ENCODE assay signal across 24 mouse cellular contexts in genomic region chr9:92641717-92642116, GRCm38 (mm10).
DNase-seq lines count a peak whose midpoint lies in the region; ATAC-seq and TF ChIP-seq lines count a peak whose summit lies in the region.
"Had no signal": no experiment of that assay in that cellular context is flagged by ENCODE, and none has a peak within 500 bp of the region (broad histone marks: within the 10 kb centered on the region; RNA-seq: fewer than 3 reads in every experiment).

No protein-coding gene starts in this region.

- H3K27me3 ChIP-seq in MEL (ENCODE audit: control insufficient read depth in 1 of 2, insufficient read depth in 2 of 2, low read length in 2 of 2) = no peaks in the 10 kb centered on the region
- H3K27me3 ChIP-seq: embryonic facial prominence, embryonic 12.5 days; forebrain, embryonic 12.5 days had no signal

- H3K9me3 ChIP-seq in MEL (replicated peaks; ENCODE audit: insufficient read depth, low read length) = no peaks in the 10 kb centered on the region
- H3K9me3 ChIP-seq: embryonic facial prominence, embryonic 12.5 days; forebrain, embryonic 12.5 days; G1E had no signal

- H3K4me1 ChIP-seq in MEL (ENCODE audit: control insufficient read depth in 1 of 2, insufficient read depth in 2 of 2, low read length in 2 of 2) = no peaks in the 10 kb centered on the region
- H3K4me1 ChIP-seq: embryonic facial prominence, embryonic 10.5 days; embryonic facial prominence, embryonic 12.5 days; forebrain, embryonic 12.5 days had no signal

- TF ChIP-seq EP300 in MEL (IDR thresholded peaks at IDR 0.05; ENCODE audit: low read depth in 1 of 2, low read length in 2 of 2) = no peak

- H3K27ac ChIP-seq in MEL (ENCODE audit: control insufficient read depth, low read depth, low read length) = no peak overlapping the region
- H3K27ac ChIP-seq: embryonic facial prominence, embryonic 10.5 days; embryonic facial prominence, embryonic 12.5 days; forebrain, embryonic 12.5 days had no signal

- no peak for TF ChIP-seq CTCF in MEL (IDR thresholded peaks at IDR 0.05 in 2 of 3, conservative IDR thresholded peaks at IDR 0.05 in 1 of 3; ENCODE audit: control insufficient read depth in 1 of 3, insufficient read depth in 1 of 3, low read depth in 2 of 3, low read length in 3 of 3, poor library complexity in 1 of 3, severe bottlenecking in 1 of 3)

- no peaks in the 10 kb centered on the region for H3K36me3 ChIP-seq in MEL (ENCODE audit: control insufficient read depth in 1 of 2, insufficient read depth in 2 of 2, low read length in 2 of 2)
- H3K36me3 ChIP-seq: embryonic facial prominence, embryonic 10.5 days; embryonic facial prominence, embryonic 12.5 days; forebrain, embryonic 12.5 days; G1E had no signal

- no peaks in the 10 kb centered on the region for H3K79me2 ChIP-seq in MEL (ENCODE audit: control insufficient read depth, insufficient read depth, low read length, poor library complexity)

- peak; percentile 43 for DNase-seq in heart, adult 11 months
- no peak for DNase-seq in heart, postnatal 14 days
- peak; percentile 17 for DNase-seq in MEL (ENCODE audit: low read depth, low spot score)
- no peak for DNase-seq in layer of hippocampus, adult 18-20 months (ENCODE audit: low spot score in 2 of 2)
- no peak for DNase-seq in yolk sac, embryonic 10.5 days (ENCODE audit: low spot score)
- DNase-seq in adrenal gland, postnatal 14 days = no peak
- DNase-seq: adrenal gland, adult 8-10 months; adrenal gland, postnatal 25 days; cerebellum, adult 11 months; cerebellum, adult 18-20 months; cerebellum, adult 8-10 months; cerebellum, adult 9-11 months; cerebellum, postnatal 14 days; cerebellum, postnatal 36 days had no signal

- H3K9ac ChIP-seq in MEL (ENCODE audit: control insufficient read depth, low read depth, low read length, poor library complexity, severe bottlenecking) = no peak overlapping the region
- H3K9ac ChIP-seq: embryonic facial prominence, embryonic 12.5 days; forebrain, embryonic 12.5 days had no signal

- peak; percentile 66 for ATAC-seq in common myeloid progenitor, adult 5-6 weeks (replicated peaks; ENCODE audit: low read depth, poor library complexity, severe bottlenecking)
- ATAC-seq in megakaryocyte progenitor cell, adult 5-6 weeks (replicated peaks; ENCODE audit: poor library complexity) = peak; percentile 39; the same call in 1 of the 2 replicates
- ATAC-seq: activated CD4-positive, CD25-positive, alpha-beta regulatory T cell, adult 4 months; forebrain, embryonic 14.5 days; forebrain, embryonic 16.5 days; Patski had no signal

- intact Hi-C loops in heart, postnatal 14 days (cut with DNase I) = no loop called here

- TF ChIP-seq POLR2A in MEL (IDR thresholded peaks at IDR 0.05; ENCODE audit: control insufficient read depth in 1 of 2, insufficient read depth in 1 of 2, low read depth in 1 of 2, low read length in 2 of 2, poor library complexity in 1 of 2) = no peak

- TF ChIP-seq RAD21 in MEL (IDR thresholded peaks at IDR 0.05; ENCODE audit: low read depth, low read length) = no peak

- no peak overlapping the region for H3K4me3 ChIP-seq in MEL (ENCODE audit: control insufficient read depth in 1 of 2, insufficient read depth in 1 of 2, low read depth in 2 of 2, low read length in 2 of 2)
- H3K4me3 ChIP-seq: embryonic facial prominence, embryonic 10.5 days; embryonic facial prominence, embryonic 12.5 days; forebrain, embryonic 12.5 days had no signal

TF ChIP-seq in MEL, 35 proteins besides CTCF, POLR2A, EP300 and RAD21:
- no peak for TF ChIP-seq SMC3 (IDR thresholded peaks at IDR 0.05; ENCODE audit: low read depth, low read length)
- no peak for TF ChIP-seq MAZ (IDR thresholded peaks at IDR 0.05; ENCODE audit: low read depth, low read length)
- no peak for TF ChIP-seq ZMIZ1 (IDR thresholded peaks at IDR 0.05; ENCODE audit: low read depth, low read length)
- no peak for TF ChIP-seq MAX (IDR thresholded peaks at IDR 0.05; ENCODE audit: low read length)
- TF ChIP-seq ZNF384 (IDR thresholded peaks at IDR 0.05; ENCODE audit: low read depth, low read length) = no peak

Comparison
In these comparisons a context has a peak if more than half of its experiments do, and no peak if none do; other contexts are left out.
1. DNase-seq: peak in heart, adult 11 months (single experiment) and MEL (single experiment); none in heart, postnatal 14 days (0 of 2), layer of hippocampus, adult 18-20 months (0 of 2), yolk sac, embryonic 10.5 days (single experiment) and adrenal gland, postnatal 14 days (single experiment).